Mouse (Mus musculus): ENCODE results near the gene Traf3ip3. TPM values are rescaled to one million over a fixed set of nuclear protein-coding genes. Genes with fewer than 3 reads are reported as not detected.

Gene Traf3ip3
- 3.0 and 3.6 TPM in 2 replicates for polyA plus RNA-seq (2015; fragmentation: Nextera tagmentation; extraction: Ambion mirVana)

DNA sequence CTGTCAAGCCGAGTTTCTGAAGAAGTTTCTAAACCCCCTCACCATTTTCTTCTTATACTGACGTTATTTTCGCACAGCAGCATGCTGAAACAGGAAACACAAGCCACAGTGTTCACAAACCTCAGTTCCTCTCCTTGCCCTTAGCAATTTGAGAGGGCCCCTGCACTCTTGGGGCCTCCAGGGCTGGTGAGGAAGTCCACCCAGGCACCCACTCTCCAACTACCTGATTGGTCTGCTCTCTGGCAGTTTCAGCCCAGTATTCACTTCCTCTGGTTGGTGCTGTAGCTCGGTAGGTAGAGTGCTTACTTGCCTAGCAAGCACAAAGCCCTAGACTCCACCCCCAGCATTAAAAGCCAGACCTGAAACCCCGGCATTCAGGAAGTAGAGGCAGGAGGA is at the start of gene Traf3ip3:
Gene Traf3ip3, minus strand, starts transcription at position 321 of the 396 bp plus-strand sequence.
- WGBS = 45% methylated on average over 5 of the region's 5 CpGs
- TF ChIP-seq CTCF (IDR thresholded peaks at IDR 0.05) (no peak), EP300 (IDR thresholded peaks at IDR 0.05) (no peak)
- H3K27ac ChIP-seq (ENCODE audit: low read length) = peak within 1 kb of the TSS; percentile 26; the same call in 1 of the 2 replicates
- H3K4me3 ChIP-seq (ENCODE audit: low read depth, low read length) = no peak within 1 kb of the TSS
- H3K9me3 ChIP-seq (ENCODE audit: low read length) = no peaks in the 10 kb centered on the region
- no peaks in the 10 kb centered on the region for H3K27me3 ChIP-seq (replicated peaks; ENCODE audit: insufficient read depth, low read length)
- no peaks in the 10 kb centered on the region for H3K36me3 ChIP-seq (ENCODE audit: insufficient read depth, low read length)
- H3K9ac ChIP-seq (replicated peaks; ENCODE audit: low read depth) = no peak within 1 kb of the TSS
- no peak within 1 kb of the TSS for H3K4me2 ChIP-seq (replicated peaks; ENCODE audit: low read depth, low read length)
- H3K4me1 ChIP-seq (ENCODE audit: insufficient read depth, low read depth, low read length) = no peaks in the 10 kb centered on the region
- DNase-seq (ENCODE audit: low spot score) (peak; percentile 51), ATAC-seq (peak; percentile 52)

DNA sequence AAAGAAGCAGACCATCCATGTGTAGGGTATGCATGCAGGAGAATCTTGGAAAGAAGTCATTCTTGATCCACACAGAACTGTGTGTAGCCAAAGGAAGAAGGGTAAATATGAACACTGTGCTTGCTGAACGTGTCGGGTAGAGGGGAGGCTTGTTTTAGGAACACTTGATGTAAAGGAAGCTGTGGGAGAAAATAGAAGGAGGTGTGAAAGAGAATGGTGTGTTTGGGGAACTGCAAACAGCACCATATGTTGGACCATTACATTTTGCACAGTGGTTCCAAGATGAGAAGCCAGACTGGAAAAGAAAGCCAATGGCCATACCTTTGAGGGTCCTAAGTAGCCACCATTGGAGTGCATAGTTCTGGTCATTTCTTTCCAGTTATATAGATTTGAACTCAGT is 48.5 kb upstream of the Traf3ip3 start:
- no peaks in the 10 kb centered on the region for H3K27me3 ChIP-seq (replicated peaks; ENCODE audit: insufficient read depth, low read length)
- TF ChIP-seq CTCF (IDR thresholded peaks at IDR 0.05) = no peak
- TF ChIP-seq EP300 (IDR thresholded peaks at IDR 0.05) = no peak
- H3K4me3 ChIP-seq (ENCODE audit: low read depth, low read length) = no peak overlapping the region
- WGBS = 70% methylated on average over 2 of the region's 2 CpGs
- DNase-seq (ENCODE audit: low spot score) (no peak), ATAC-seq (no peak)
- no peak overlapping the region for H3K27ac ChIP-seq (ENCODE audit: low read length)
- H3K36me3 ChIP-seq (ENCODE audit: insufficient read depth, low read length) = no peaks in the 10 kb centered on the region
- H3K4me2 ChIP-seq (replicated peaks; ENCODE audit: low read depth, low read length) = no peak overlapping the region
- no peaks in the 10 kb centered on the region for H3K4me1 ChIP-seq (ENCODE audit: insufficient read depth, low read depth, low read length)
- H3K9me3 ChIP-seq (ENCODE audit: low read length) = no peaks in the 10 kb centered on the region
- no peak overlapping the region for H3K9ac ChIP-seq (replicated peaks; ENCODE audit: low read depth)

DNA sequence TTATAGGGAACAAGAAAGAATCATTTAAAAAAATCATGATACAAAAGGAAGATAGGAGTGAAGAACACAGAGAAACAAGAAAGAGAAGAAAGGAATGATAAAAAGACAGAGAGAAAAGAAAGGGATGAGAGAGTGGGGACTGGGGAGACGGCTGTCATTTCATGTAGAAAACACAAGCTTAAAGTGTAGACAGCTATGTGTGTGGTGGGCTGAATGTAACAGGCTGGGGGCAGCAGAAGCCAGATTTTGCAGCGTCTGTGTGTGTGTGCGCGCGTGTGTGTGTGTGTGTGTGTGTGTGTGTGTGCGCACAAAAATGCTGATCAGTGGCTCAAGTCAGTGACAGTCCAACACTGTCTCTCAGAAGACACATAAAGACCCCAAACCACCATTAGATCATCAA is 42.7 kb upstream of the Traf3ip3 start:
- no peaks in the 10 kb centered on the region for H3K4me1 ChIP-seq (ENCODE audit: insufficient read depth, low read depth, low read length)
- H3K9me3 ChIP-seq (ENCODE audit: low read length) = no peaks in the 10 kb centered on the region
- H3K27me3 ChIP-seq (replicated peaks; ENCODE audit: insufficient read depth, low read length) = no peaks in the 10 kb centered on the region
- H3K27ac ChIP-seq (ENCODE audit: low read length) = no peak overlapping the region
- DNase-seq (ENCODE audit: low spot score) = no peak
- H3K4me3 ChIP-seq (ENCODE audit: low read depth, low read length) = no peak overlapping the region
- 80% methylated on average over 6 of the region's 6 CpGs for WGBS
- no peak overlapping the region for H3K9ac ChIP-seq (replicated peaks; ENCODE audit: low read depth)
- H3K36me3 ChIP-seq (ENCODE audit: insufficient read depth, low read length) = no peaks in the 10 kb centered on the region
- no peak overlapping the region for H3K4me2 ChIP-seq (replicated peaks; ENCODE audit: low read depth, low read length)
- TF ChIP-seq EP300 (IDR thresholded peaks at IDR 0.05) = no peak
- ATAC-seq = no peak

DNA sequence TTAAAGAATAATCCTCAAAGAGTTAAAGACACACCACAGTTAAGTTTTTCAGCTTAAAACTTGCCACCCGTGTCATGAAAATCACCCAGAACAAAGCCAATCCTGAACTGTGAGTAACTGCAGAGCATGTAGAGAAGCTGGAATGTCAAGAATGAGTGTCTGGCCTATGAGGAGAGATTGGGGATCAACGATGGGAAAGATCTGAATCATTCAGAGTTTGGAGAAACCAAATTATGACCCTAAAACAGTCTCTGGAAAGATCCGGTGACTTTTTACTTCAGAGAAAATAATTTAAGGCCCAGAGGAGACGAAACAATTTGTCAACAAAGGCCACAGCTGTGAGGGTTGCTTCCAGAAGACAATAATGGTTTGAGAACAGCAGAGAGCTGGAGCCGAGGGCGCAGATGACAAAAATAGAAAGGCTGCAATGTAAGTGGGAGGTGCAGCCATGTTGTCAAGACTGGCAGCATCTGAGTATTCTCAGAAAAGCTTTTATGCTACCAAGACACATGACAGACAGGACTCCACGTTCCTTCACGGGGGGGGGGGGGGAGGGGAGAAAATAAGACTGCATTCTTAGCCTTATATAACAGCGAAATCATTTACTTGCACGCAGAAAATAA is 42.2 kb upstream of the Traf3ip3 start:
- Histone ChIP-seq H3K4me3 (ENCODE audit: low read depth, low read length) (no peak overlapping the region), H3K9ac (replicated peaks; ENCODE audit: low read depth) (no peak overlapping the region), H3K36me3 (ENCODE audit: insufficient read depth, low read length) (no peaks in the 10 kb centered on the region), H3K4me1 (ENCODE audit: insufficient read depth, low read depth, low read length) (no peaks in the 10 kb centered on the region), H3K9me3 (ENCODE audit: low read length) (no peaks in the 10 kb centered on the region), H3K27me3 (replicated peaks; ENCODE audit: insufficient read depth, low read length) (no peaks in the 10 kb centered on the region), H3K4me2 (replicated peaks; ENCODE audit: low read depth, low read length) (no peak overlapping the region), H3K27ac (ENCODE audit: low read length) (no peak overlapping the region)
- no peak for DNase-seq (ENCODE audit: low spot score)
- TF ChIP-seq EP300 (IDR thresholded peaks at IDR 0.05) (no peak), CTCF (IDR thresholded peaks at IDR 0.05) (no peak)
- ATAC-seq = no peak
- WGBS = 43% methylated on average over 10 of the region's 10 CpGs

DNA sequence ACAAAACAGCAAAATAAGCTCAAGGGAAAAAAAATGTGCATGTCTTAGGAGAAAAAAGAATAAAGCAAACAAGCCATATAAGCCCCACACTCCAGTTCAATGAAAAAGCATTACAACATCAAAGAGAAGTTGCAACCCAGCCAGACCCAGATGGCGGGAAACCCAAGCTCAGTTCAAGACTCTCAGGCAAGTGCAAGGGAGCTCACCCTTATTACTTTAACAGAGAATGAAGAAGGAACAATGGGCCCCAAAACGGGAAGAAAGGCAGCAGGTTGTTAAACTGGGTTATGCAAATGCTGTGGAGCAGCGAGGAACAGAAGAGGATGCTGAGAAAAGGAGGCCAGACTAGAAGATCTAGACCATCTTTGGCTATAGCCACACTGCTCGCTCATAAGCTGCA is 41.4 kb upstream of the Traf3ip3 start:
- H3K27ac ChIP-seq (ENCODE audit: low read length) = peak overlapping the region; percentile 0; the same call in 1 of the 2 replicates
- TF ChIP-seq EP300 (IDR thresholded peaks at IDR 0.05) = no peak
- TF ChIP-seq CTCF (IDR thresholded peaks at IDR 0.05) = no peak
- 59% methylated on average over 4 of the region's 4 CpGs for WGBS

DNA sequence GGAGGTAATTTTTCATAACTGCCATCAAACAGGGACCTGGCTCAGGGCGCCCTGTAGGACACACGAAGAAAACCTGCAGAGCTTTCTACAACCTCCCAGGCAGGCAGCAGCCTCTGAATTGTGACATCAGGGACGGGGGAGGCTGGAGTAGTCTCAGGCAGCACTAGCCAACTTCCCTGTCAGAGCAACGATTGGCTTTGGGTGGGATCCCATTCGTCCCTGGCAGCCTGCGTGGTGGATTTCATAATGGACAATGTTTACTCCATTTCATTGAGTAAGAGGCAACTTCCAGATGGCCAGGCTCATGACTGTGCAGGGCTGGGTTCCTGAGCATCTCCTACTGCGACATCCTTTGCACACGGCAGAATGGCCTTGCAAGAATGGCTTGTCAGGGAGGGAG is 40.7 kb upstream of the Traf3ip3 start:
- Histone ChIP-seq H3K27ac (ENCODE audit: low read length) (peak overlapping the region; percentile 0; the same call in 1 of the 2 replicates), H3K4me2 (replicated peaks; ENCODE audit: low read depth, low read length) (no peak overlapping the region), H3K9ac (replicated peaks; ENCODE audit: low read depth) (no peak overlapping the region), H3K4me3 (ENCODE audit: low read depth, low read length) (no peak overlapping the region), H3K36me3 (ENCODE audit: insufficient read depth, low read length) (no peaks in the 10 kb centered on the region), H3K4me1 (ENCODE audit: insufficient read depth, low read depth, low read length) (no peaks in the 10 kb centered on the region), H3K27me3 (replicated peaks; ENCODE audit: insufficient read depth, low read length) (no peaks in the 10 kb centered on the region), H3K9me3 (ENCODE audit: low read length) (no peaks in the 10 kb centered on the region)
- TF ChIP-seq EP300 (IDR thresholded peaks at IDR 0.05) (peak; percentile 78; the same call in 1 of the 2 replicates), CTCF (IDR thresholded peaks at IDR 0.05) (no peak)
- ATAC-seq = peak; percentile 97
- WGBS = 42% methylated on average over 8 of the region's 8 CpGs
- DNase-seq (ENCODE audit: low spot score) = peak; percentile 95

More for the DNA sequence above, 41.4 kb upstream of the Traf3ip3 start:
- no peaks in the 10 kb centered on the region for H3K4me1 ChIP-seq (ENCODE audit: insufficient read depth, low read depth, low read length)
- H3K27me3 ChIP-seq (replicated peaks; ENCODE audit: insufficient read depth, low read length) = no peaks in the 10 kb centered on the region
- no peak overlapping the region for H3K4me3 ChIP-seq (ENCODE audit: low read depth, low read length)
- no peak overlapping the region for H3K4me2 ChIP-seq (replicated peaks; ENCODE audit: low read depth, low read length)
- H3K36me3 ChIP-seq (ENCODE audit: insufficient read depth, low read length) = no peaks in the 10 kb centered on the region
- no peak overlapping the region for H3K9ac ChIP-seq (replicated peaks; ENCODE audit: low read depth)
- peak; percentile 46 for ATAC-seq
- no peaks in the 10 kb centered on the region for H3K9me3 ChIP-seq (ENCODE audit: low read length)
- DNase-seq (ENCODE audit: low spot score) = peak; percentile 53

Data from lung, postnatal 0 days (tissue).